Mouse (Mus musculus) heart, adult 2 months (tissue): ENCODE measurements around the gene Man2b2. TPM values are rescaled to one million over a fixed set of nuclear protein-coding genes. Genes with fewer than 3 reads are reported as not detected.

ENCODE experiments used
- DNase-seq, 2 experiments: peaks; one replicate each; pipeline ENCODE4 v3.0.0; 2021
- H3K27ac ChIP-seq: fragments of 200-600 bp; 2 replicates; pipeline ENCODE4 v1.8.1; 2022
- H3K27me3 ChIP-seq: fragments of 200-500 bp; 2 replicates; pipeline ENCODE4 v1.6.1; 2012; ENCODE audit warnings: mild to moderate bottlenecking, low read length, inconsistent platforms, mixed read lengths; ENCODE audit not compliant: control insufficient read depth, insufficient read depth
- H3K36me3 ChIP-seq: fragments of 200-500 bp; 2 replicates; pipeline ENCODE4 v1.6.1; 2012; ENCODE audit warnings: low read length, inconsistent platforms; ENCODE audit not compliant: control insufficient read depth, insufficient read depth
- H3K4me1 ChIP-seq: fragments of 200-500 bp; 2 replicates; pipeline ENCODE4 v1.6.1; 2011; ENCODE audit warnings: low read length; ENCODE audit not compliant: control insufficient read depth, insufficient read depth
- H3K4me3 ChIP-seq: fragments of 200-600 bp; 2 replicates; pipeline ENCODE4 v1.8.1; 2022
- H3K79me2 ChIP-seq: fragments of 200-500 bp; replicated peaks from 2 replicates; pipeline ENCODE4 v1.6.1; 2012; ENCODE audit warnings: mild to moderate bottlenecking, inconsistent platforms, low read length, moderate library complexity, mixed read lengths; ENCODE audit not compliant: control insufficient read depth, insufficient read depth
- H3K9ac ChIP-seq: fragments of 200-500 bp; 2 replicates; pipeline ENCODE4 v1.6.1; 2012; ENCODE audit warnings: low read depth, mild to moderate bottlenecking, control low read depth, inconsistent platforms, low read length, mixed read lengths
- CTCF ChIP-seq: fragments of 200-600 bp; IDR thresholded peaks from 2 replicates; pipeline ENCODE4 v1.8.1; 2022; ENCODE audit warnings: antibody characterized with exemption, mild to moderate bottlenecking, moderate library complexity
- EP300 ChIP-seq: fragments of 200-500 bp; IDR thresholded peaks from 2 replicates; pipeline ENCODE4 v1.6.1; 2011; ENCODE audit warnings: low read depth, low read length, control low read depth; ENCODE audit not compliant: insufficient read depth
- POLR2A ChIP-seq: fragments of 200-500 bp; IDR thresholded peaks from 2 replicates; pipeline ENCODE4 v1.6.1; 2011; ENCODE audit warnings: mild to moderate bottlenecking, low read depth, low read length, control low read depth; ENCODE audit not compliant: insufficient read depth
- WGBS: fragments of 180-500 bp; shearing (Covaris S2); methylation state at CpG from one replicate; pipeline ENCODE4 v1.1.7; 2018; 5-methylcytosine and 5-hydroxymethylcytosine counted together
- intact Hi-C: fragments of 180-260 bp; cut with DNase I; formaldehyde crosslinking; loops from one replicate; pipeline ENCODE4 v1.15.1; 2025
- polyA plus RNA-seq: library from polyadenylated mRNA; depleted of rRNA; stranded (reverse); fragments of >200 nt; gene quantifications from 2 replicates; pipeline ENCODE4 v1.2.3, GENCODE M21; 2012
- total RNA-seq, 2 experiments: library from RNA; stranded (reverse); gene quantifications; 2 replicates each; pipeline ENCODE4 v1.2.3; 2021

Gene Man2b2
- total and polyA plus RNA-seq, 3 experiments = 20.3 to 32.1 (median 20.6) TPM

DNA sequence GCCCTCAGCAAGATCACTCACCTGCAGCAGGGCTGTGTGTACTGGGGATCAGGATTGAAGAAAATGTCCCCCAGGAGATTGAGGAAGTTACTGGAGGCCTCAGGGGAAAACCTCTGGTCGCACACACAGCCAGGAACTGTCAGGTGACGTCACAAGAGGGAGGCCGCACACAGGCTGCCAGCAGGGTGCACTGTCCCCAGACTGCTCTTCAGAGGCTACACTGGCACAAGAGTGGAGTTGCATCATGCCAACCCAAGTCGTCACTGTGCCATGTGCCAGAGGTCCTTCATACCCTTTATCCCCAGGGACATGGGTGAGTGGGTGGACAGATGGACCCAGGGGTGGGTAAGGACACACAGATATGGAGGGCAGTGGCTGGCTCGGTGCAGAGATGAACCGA lies 15.9 kb downstream of the Man2b2 start:
- Histone ChIP-seq H3K36me3 (no peaks in the 10 kb centered on the region), H3K4me3 (no peak overlapping the region), H3K9ac (no peak overlapping the region), H3K4me1 (no peaks in the 10 kb centered on the region), H3K27ac (no peak overlapping the region), H3K79me2 (no peaks in the 10 kb centered on the region), H3K27me3 (no peaks in the 10 kb centered on the region)
- intact Hi-C loops = no loop called here
- peak in 1 of 2 experiments; percentile 30 for DNase-seq
- WGBS = 76% methylated on average over 6 of the region's 6 CpGs
- no peak for TF ChIP-seq CTCF
- no peak for TF ChIP-seq EP300
- no peak for TF ChIP-seq POLR2A

DNA sequence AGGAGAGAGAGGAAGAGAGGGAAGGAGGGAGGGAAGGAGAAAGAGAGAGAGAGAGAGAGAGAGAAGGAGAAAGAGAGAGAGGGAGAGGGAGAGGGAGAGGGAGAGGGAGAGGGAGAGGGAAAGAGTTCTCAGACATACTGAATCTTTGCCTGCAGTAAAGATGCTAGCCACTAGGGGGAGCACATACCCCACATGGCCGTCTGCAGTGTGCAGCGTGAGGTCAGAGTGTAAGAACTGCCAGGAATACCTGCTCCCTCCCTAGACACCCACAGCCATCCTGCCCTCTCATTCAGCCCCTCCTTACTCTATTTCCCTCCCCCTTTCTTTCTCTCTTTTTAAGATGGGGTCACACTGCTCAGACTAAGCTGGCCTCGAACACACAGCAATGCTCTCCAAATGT lies 19.0 kb downstream of the Man2b2 start:
- H3K79me2 ChIP-seq = no peaks in the 10 kb centered on the region
- no peak overlapping the region for H3K27ac ChIP-seq
- no peak overlapping the region for H3K4me3 ChIP-seq
- H3K9ac ChIP-seq = no peak overlapping the region
- WGBS = 33% methylated on average over 3 of the region's 3 CpGs
- H3K27me3 ChIP-seq = no peaks in the 10 kb centered on the region
- intact Hi-C loops = no loop called here
- no peaks in the 10 kb centered on the region for H3K4me1 ChIP-seq
- no peaks in the 10 kb centered on the region for H3K36me3 ChIP-seq
- peak; percentile 44 to 53 for DNase-seq
- TF ChIP-seq CTCF = peak; percentile 75
- TF ChIP-seq EP300 = 0 out of 2 replicates have a peak, but pooled peaks have one; percentile 49
- no peak for TF ChIP-seq POLR2A

DNA sequence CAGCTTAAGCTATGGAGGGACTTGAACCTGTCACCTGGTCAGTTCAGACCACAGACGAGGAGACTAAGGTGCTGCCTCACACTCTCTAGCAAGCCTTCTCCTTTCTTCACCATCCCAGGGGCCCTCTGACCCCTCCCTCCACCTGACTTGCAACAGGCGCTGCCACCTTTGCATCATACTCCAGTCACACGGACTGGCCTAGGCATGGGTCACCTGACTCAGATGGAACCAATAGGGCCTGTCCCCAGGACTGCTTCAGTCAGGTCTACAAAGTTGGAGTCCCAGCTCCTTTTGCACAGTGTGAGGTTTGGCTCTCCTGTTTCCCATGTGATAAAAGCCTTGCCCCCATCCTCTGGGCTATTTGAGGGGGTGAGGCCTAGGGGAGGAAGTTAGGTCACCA lies 19.8 kb downstream of the Man2b2 start:
- intact Hi-C loops = no loop called here
- no peak overlapping the region for H3K27ac ChIP-seq
- H3K4me3 ChIP-seq = no peak overlapping the region
- no peaks in the 10 kb centered on the region for H3K4me1 ChIP-seq
- H3K36me3 ChIP-seq = no peaks in the 10 kb centered on the region
- H3K79me2 ChIP-seq = no peaks in the 10 kb centered on the region
- no peak for TF ChIP-seq CTCF
- TF ChIP-seq EP300 = no peak
- no peak for TF ChIP-seq POLR2A
- H3K27me3 ChIP-seq = no peaks in the 10 kb centered on the region
- H3K9ac ChIP-seq = no peak overlapping the region
- no peak for DNase-seq
- 91% methylated on average over 3 of the region's 3 CpGs for WGBS

DNA sequence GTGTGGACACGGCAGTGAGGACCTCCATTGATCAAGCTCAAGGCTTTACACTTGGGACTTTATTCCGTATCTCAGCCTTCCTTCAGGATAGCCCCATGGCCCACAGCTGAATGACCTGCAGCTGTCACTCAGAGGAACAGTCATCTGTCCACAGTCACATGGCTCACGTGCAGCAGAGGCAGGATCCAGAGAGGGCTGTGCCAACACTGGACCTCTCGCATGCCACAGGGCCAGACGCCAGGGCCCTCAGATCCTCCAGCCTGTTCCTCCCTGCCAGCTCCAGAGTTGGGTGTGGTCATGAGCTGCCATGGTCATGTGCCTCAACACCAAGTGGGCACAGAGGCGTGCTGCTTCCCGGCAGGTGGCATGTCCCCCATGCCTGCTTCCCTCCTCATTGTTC lies 21.3 kb downstream of the Man2b2 start:
- Histone ChIP-seq H3K4me3 (no peak overlapping the region), H3K36me3 (no peaks in the 10 kb centered on the region), H3K27me3 (no peaks in the 10 kb centered on the region), H3K4me1 (no peaks in the 10 kb centered on the region), H3K9ac (no peak overlapping the region), H3K79me2 (no peaks in the 10 kb centered on the region), H3K27ac (no peak overlapping the region)
- 61% methylated on average over 7 of the region's 7 CpGs for WGBS
- intact Hi-C loops = no loop called here
- no peak for TF ChIP-seq POLR2A
- TF ChIP-seq CTCF = no peak
- 0 out of 2 replicates have a peak, but pooled peaks have one; percentile 39 for TF ChIP-seq EP300
- peak in 1 of 2 experiments; percentile 57 for DNase-seq

DNA sequence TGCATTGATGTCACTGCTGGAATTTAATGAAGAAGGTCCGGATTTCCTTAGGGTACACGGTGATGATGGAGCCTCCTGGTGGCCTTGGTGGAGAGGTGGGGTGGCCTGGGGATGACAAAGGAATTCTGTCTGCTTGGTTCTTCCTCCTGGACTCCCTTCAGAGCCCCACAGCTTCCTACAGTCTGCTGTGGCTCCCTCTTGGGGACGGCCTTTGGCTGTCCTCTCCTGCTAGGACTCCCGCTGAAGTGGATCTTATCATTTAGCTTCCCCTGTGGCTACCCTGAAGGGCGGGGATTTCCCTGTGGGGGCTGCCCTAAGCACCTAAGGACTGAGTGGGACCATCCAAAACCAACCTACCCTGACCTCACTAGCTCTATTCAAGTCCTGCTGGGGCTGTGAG lies 23.3 kb downstream of the Man2b2 start:
- intact Hi-C loops = no loop called here
- Histone ChIP-seq H3K36me3 (no peaks in the 10 kb centered on the region), H3K79me2 (no peaks in the 10 kb centered on the region), H3K4me1 (no peaks in the 10 kb centered on the region), H3K27ac (peak overlapping the region; percentile 33), H3K4me3 (no peak overlapping the region), H3K27me3 (no peaks in the 10 kb centered on the region), H3K9ac (no peak overlapping the region)
- peak in 1 of 2 experiments; percentile 17 for DNase-seq
- TF ChIP-seq CTCF = peak; percentile 41
- no peak for TF ChIP-seq POLR2A
- 0 out of 2 replicates have a peak, but pooled peaks have one; percentile 22 for TF ChIP-seq EP300
- 9% methylated on average over 5 of the region's 5 CpGs for WGBS

DNA sequence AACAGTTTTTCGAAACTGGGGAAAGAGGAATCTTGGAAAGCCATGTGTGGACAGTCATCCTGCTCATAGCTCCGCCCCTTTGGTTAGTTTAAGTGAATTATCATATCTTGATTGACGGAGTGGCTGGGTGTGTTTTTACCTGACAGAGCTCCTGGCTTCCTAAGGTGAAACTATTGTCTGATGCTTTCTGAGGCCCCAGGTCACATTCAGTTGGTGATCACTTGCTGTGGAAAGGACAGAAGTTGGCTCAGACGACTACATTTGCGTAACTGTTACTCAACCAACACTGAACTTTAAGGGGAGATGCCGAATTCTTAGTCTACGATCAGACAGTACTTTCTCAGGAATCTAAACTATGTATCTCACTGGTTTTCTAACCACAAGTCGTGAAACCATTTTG lies 33.2 kb downstream of the Man2b2 start:
- Histone ChIP-seq H3K4me1 (peaks cover 5% of the 10 kb centered on the region), H3K4me3 (no peak overlapping the region), H3K36me3 (peaks cover 6% of the 10 kb centered on the region), H3K9ac (no peak overlapping the region), H3K79me2 (no peaks in the 10 kb centered on the region), H3K27me3 (no peaks in the 10 kb centered on the region), H3K27ac (no peak overlapping the region)
- intact Hi-C loops = loop anchor here (2.0 kb wide), 1 partner anchor 214 kb away; no protein-coding TSS in a partner anchor
- DNase-seq = no peak
- 71% methylated on average over 8 of the region's 8 CpGs for WGBS
- no peak for TF ChIP-seq CTCF
- TF ChIP-seq EP300 = no peak
- TF ChIP-seq POLR2A = no peak
